Mouse (Mus musculus) liver, adult 2 months (tissue): ENCODE measurements around the gene Rpl36-ps4.
"Not testable (repeated sequence)": the region's sequence is repeated elsewhere in the genome, so short reads cannot be mapped to it uniquely, and the experiment has no call there.

Experiments
- CTCF ChIP-seq: fragments of 200-500 bp; IDR thresholded peaks from 2 replicates; pipeline ENCODE4 v1.5.1; 2011; ENCODE audit warnings: low read depth, low read length, control low read depth
- POLR2A ChIP-seq: fragments of 200-500 bp; IDR thresholded peaks from 2 replicates; pipeline ENCODE4 v1.6.1; 2011; ENCODE audit warnings: low read length, control low read depth; ENCODE audit not compliant: insufficient read depth; ENCODE audit errors: extremely low read depth

- TF ChIP-seq POLR2A, CTCF: not testable (repeated sequence)
Observed at GRCm38 (mm10) chr17:87959406-87959805, 38.6 kb downstream of the Rpl36-ps4 start.
